Mouse (Mus musculus): ENCODE data around the gene Foxd1. TPM values are rescaled to one million over a fixed set of nuclear protein-coding genes. Genes with fewer than 3 reads are reported as not detected.

Gene Foxd1
- total and polyA plus RNA-seq, 3 experiments = 0.05 to 0.06 TPM; not detected in 1

DNA sequence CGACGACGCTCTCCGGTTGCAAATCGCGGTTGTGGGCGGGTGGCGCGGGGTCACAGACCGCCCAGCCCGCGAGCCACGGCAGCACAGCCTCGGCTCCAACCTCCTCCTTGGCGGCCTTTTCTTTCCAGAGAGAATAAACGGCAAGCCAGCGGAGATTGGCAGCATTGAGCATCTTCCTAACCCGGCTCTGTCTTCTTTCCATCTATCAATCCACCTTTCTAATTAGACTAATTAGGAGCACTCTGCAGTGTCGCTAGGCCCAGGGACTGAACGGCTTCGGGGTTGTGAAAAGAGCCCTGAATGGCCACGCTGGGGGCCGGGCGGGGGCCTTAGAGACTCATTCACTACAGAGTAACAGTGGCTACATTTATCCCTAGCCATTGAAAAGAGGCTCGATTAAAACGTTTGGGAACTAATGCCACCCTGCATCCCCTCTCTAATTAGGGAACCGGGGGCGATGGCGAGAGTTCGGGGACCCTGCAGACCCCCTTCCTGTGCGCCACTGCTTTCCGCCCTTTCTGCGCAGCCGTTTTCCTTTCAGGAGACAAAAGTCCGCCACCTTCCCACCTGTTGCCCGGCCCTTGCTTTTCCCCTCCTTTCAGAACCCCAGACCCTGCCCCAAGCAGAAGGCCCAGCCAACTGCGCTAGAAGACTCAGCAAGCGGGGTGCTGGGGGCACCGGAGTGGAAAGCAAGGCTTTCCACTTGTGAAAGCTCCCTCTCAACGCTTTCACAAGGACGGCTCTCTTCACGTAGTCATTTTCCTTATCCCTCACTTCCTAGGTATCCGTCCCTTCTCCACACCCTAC, 12.6 kb downstream of the Foxd1 start:
- intact Hi-C loops (cut with DNase I) = no loop called here
- no peak overlapping the region for H3K4me3 ChIP-seq
- no peak overlapping the region for H3K9ac ChIP-seq (ENCODE audit: low read depth, low read length)
- TF ChIP-seq EP300 (IDR thresholded peaks at IDR 0.05; ENCODE audit: insufficient read depth, low read depth, low read length) (no peak), CTCF (IDR thresholded peaks at IDR 0.05) (no peak), POLR2A (IDR thresholded peaks at IDR 0.05; ENCODE audit: insufficient read depth, low read depth, low read length) (no peak)
- no peaks in the 10 kb centered on the region for H3K36me3 ChIP-seq (ENCODE audit: control insufficient read depth, insufficient read depth, low read length)
- no peak overlapping the region for H3K27ac ChIP-seq
- H3K4me1 ChIP-seq (ENCODE audit: control insufficient read depth, insufficient read depth, low read length) = no peaks in the 10 kb centered on the region
- H3K27me3 ChIP-seq (ENCODE audit: control insufficient read depth, insufficient read depth, low read length) = peaks cover 31% of the 10 kb centered on the region
- H3K79me2 ChIP-seq (replicated peaks; ENCODE audit: control insufficient read depth, insufficient read depth, low read length) = no peaks in the 10 kb centered on the region
- WGBS = 6% methylated on average over 43 of the region's 43 CpGs
- DNase-seq = no peak

GRCm38 (mm10) chr13:98367601-98368000, 13.6 kb downstream of the Foxd1 start:
- Histone ChIP-seq H3K36me3 (ENCODE audit: control insufficient read depth, insufficient read depth, low read length) (no peaks in the 10 kb centered on the region), H3K4me3 (no peak overlapping the region), H3K79me2 (replicated peaks; ENCODE audit: control insufficient read depth, insufficient read depth, low read length) (no peaks in the 10 kb centered on the region), H3K4me1 (ENCODE audit: control insufficient read depth, insufficient read depth, low read length) (no peaks in the 10 kb centered on the region), H3K9ac (ENCODE audit: low read depth, low read length) (no peak overlapping the region), H3K27ac (no peak overlapping the region), H3K27me3 (ENCODE audit: control insufficient read depth, insufficient read depth, low read length) (peaks cover 25% of the 10 kb centered on the region)
- WGBS = 18% methylated on average over 3 of the region's 3 CpGs
- DNase-seq = no peak
- intact Hi-C loops (cut with DNase I) = no loop called here
- TF ChIP-seq POLR2A (IDR thresholded peaks at IDR 0.05; ENCODE audit: insufficient read depth, low read depth, low read length) (no peak), EP300 (IDR thresholded peaks at IDR 0.05; ENCODE audit: insufficient read depth, low read depth, low read length) (no peak), CTCF (IDR thresholded peaks at IDR 0.05) (no peak)

GRCm38 (mm10) chr13:98369046-98369445, 15.0 kb downstream of the Foxd1 start:
- intact Hi-C loops (cut with DNase I) = no loop called here
- Histone ChIP-seq H3K79me2 (replicated peaks; ENCODE audit: control insufficient read depth, insufficient read depth, low read length) (no peaks in the 10 kb centered on the region), H3K4me3 (no peak overlapping the region), H3K4me1 (ENCODE audit: control insufficient read depth, insufficient read depth, low read length) (no peaks in the 10 kb centered on the region), H3K9ac (ENCODE audit: low read depth, low read length) (no peak overlapping the region), H3K27me3 (ENCODE audit: control insufficient read depth, insufficient read depth, low read length) (peaks cover 23% of the 10 kb centered on the region), H3K27ac (no peak overlapping the region), H3K36me3 (ENCODE audit: control insufficient read depth, insufficient read depth, low read length) (no peaks in the 10 kb centered on the region)
- no peak for DNase-seq
- TF ChIP-seq CTCF (IDR thresholded peaks at IDR 0.05) (no peak), EP300 (IDR thresholded peaks at IDR 0.05; ENCODE audit: insufficient read depth, low read depth, low read length) (no peak), POLR2A (IDR thresholded peaks at IDR 0.05; ENCODE audit: insufficient read depth, low read depth, low read length) (no peak)
- 28% methylated on average over 6 of the region's 6 CpGs for WGBS

DNA sequence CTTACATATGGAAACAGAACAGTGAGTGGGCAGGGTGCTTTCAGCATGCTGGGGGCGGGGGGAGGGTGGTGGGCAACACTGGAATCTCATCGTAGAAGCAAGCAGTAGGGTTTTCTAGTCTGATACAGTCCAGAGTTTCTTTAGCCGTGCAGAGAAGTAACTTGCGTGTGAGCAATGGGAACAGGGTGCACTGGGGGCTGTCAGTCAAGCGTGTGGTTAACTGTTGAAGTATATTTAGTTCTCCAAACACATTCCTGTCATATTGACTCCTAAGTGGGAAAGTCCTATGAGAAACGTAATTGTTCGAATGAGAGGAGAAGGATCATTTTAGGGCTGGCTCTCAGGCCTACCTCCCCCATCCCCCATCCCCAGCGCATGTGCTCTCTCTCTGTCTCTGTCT, 20.5 kb downstream of the Foxd1 start:
- Histone ChIP-seq H3K9ac (ENCODE audit: low read depth, low read length) (no peak overlapping the region), H3K27me3 (ENCODE audit: control insufficient read depth, insufficient read depth, low read length) (peaks cover 3% of the 10 kb centered on the region; the same call in 1 of the 2 replicates), H3K79me2 (replicated peaks; ENCODE audit: control insufficient read depth, insufficient read depth, low read length) (no peaks in the 10 kb centered on the region), H3K27ac (no peak overlapping the region), H3K4me1 (ENCODE audit: control insufficient read depth, insufficient read depth, low read length) (no peaks in the 10 kb centered on the region), H3K36me3 (ENCODE audit: control insufficient read depth, insufficient read depth, low read length) (no peaks in the 10 kb centered on the region), H3K4me3 (no peak overlapping the region)
- intact Hi-C loops (cut with DNase I) = no loop called here
- DNase-seq = no peak
- WGBS = 59% methylated on average over 8 of the region's 8 CpGs
- no peak for TF ChIP-seq CTCF (IDR thresholded peaks at IDR 0.05)
- no peak for TF ChIP-seq POLR2A (IDR thresholded peaks at IDR 0.05; ENCODE audit: insufficient read depth, low read depth, low read length)
- no peak for TF ChIP-seq EP300 (IDR thresholded peaks at IDR 0.05; ENCODE audit: insufficient read depth, low read depth, low read length)

GRCm38 (mm10) chr13:98374979-98375378, 20.9 kb downstream of the Foxd1 start:
- no peaks in the 10 kb centered on the region for H3K79me2 ChIP-seq (replicated peaks; ENCODE audit: control insufficient read depth, insufficient read depth, low read length)
- intact Hi-C loops (cut with DNase I) = no loop called here
- no peak overlapping the region for H3K9ac ChIP-seq (ENCODE audit: low read depth, low read length)
- no peak for TF ChIP-seq CTCF (IDR thresholded peaks at IDR 0.05)
- TF ChIP-seq POLR2A (IDR thresholded peaks at IDR 0.05; ENCODE audit: insufficient read depth, low read depth, low read length) = no peak
- no peak for TF ChIP-seq EP300 (IDR thresholded peaks at IDR 0.05; ENCODE audit: insufficient read depth, low read depth, low read length)
- H3K4me1 ChIP-seq (ENCODE audit: control insufficient read depth, insufficient read depth, low read length) = no peaks in the 10 kb centered on the region
- no peak for DNase-seq
- no peaks in the 10 kb centered on the region for H3K36me3 ChIP-seq (ENCODE audit: control insufficient read depth, insufficient read depth, low read length)
- 58% methylated on average over 3 of the region's 3 CpGs for WGBS
- H3K27me3 ChIP-seq (ENCODE audit: control insufficient read depth, insufficient read depth, low read length) = peaks cover 3% of the 10 kb centered on the region; the same call in 1 of the 2 replicates
- H3K27ac ChIP-seq = no peak overlapping the region
- H3K4me3 ChIP-seq = no peak overlapping the region

- Histone ChIP-seq H3K9ac (ENCODE audit: low read depth, low read length) (no peak overlapping the region), H3K4me1 (ENCODE audit: control insufficient read depth, insufficient read depth, low read length) (no peaks in the 10 kb centered on the region), H3K4me3 (no peak overlapping the region), H3K27me3 (ENCODE audit: control insufficient read depth, insufficient read depth, low read length) (peaks cover 1% of the 10 kb centered on the region), H3K36me3 (ENCODE audit: control insufficient read depth, insufficient read depth, low read length) (no peaks in the 10 kb centered on the region), H3K79me2 (replicated peaks; ENCODE audit: control insufficient read depth, insufficient read depth, low read length) (no peaks in the 10 kb centered on the region), H3K27ac (no peak overlapping the region)
- 75% methylated on average over 3 of the region's 3 CpGs for WGBS
- TF ChIP-seq CTCF (IDR thresholded peaks at IDR 0.05) = no peak
- no peak for DNase-seq
- intact Hi-C loops (cut with DNase I) = no loop called here
These were observed 23.7 kb downstream of the Foxd1 start for GRCm38 (mm10) chr13:98377746-98378145.
